In genomic region chrX:103026256-103027028, GRCm38 (mm10) we compare ENCODE assay signal across 8 mouse cellular contexts.
DNase-seq lines count a peak whose midpoint lies in the region; ATAC-seq and TF ChIP-seq lines count a peak whose summit lies in the region.

No protein-coding gene starts in this region.

- peak overlapping the region; percentile 60; the same call in 1 of the 2 replicates for H3K9ac ChIP-seq in heart, embryonic 12.5 days

- peak overlapping the region; percentile 64; the same call in 1 of the 2 replicates for H3K27ac ChIP-seq in heart, embryonic 12.5 days (ENCODE audit: poor library complexity, severe bottlenecking)

- H3K4me2 ChIP-seq in heart, embryonic 12.5 days: peak overlapping the region; percentile 59

- H3K27me3 ChIP-seq in E14TG2a.4 (ENCODE audit: insufficient read depth, low read length): peaks cover 8% of the 10 kb centered on the region; the same call in 1 of the 2 replicates
- H3K27me3 ChIP-seq in heart, embryonic 12.5 days (replicated peaks): 0 out of 2 replicates have a peak, but pooled peaks cover 7% of the 10 kb centered on the region

- TF ChIP-seq CTCF in E14TG2a.4 (conservative IDR thresholded peaks at IDR 0.05; ENCODE audit: low read length): no peak

- no peaks in the 10 kb centered on the region for H3K36me3 ChIP-seq in E14TG2a.4 (ENCODE audit: insufficient read depth, low read length)
- no peaks in the 10 kb centered on the region for H3K36me3 ChIP-seq in heart, embryonic 12.5 days

- peak overlapping the region; percentile 45; the same call in 1 of the 2 replicates for H3K4me3 ChIP-seq in E14TG2a.4 (replicated peaks; ENCODE audit: low read length)
- H3K4me3 ChIP-seq in heart, embryonic 12.5 days: peak overlapping the region; percentile 47

- peak; percentile 25; the same call in 1 of the 2 replicates for ATAC-seq in heart, embryonic 12.5 days (ENCODE audit: insufficient number of reproducible peaks, low FRiP score)

- no peaks in the 10 kb centered on the region for H3K4me1 ChIP-seq in E14TG2a.4 (replicated peaks; ENCODE audit: low read depth, low read length)
- H3K4me1 ChIP-seq in heart, embryonic 12.5 days (replicated peaks): no peaks in the 10 kb centered on the region

- 10% methylated on average over 22 of the region's 22 CpGs for WGBS in heart, embryonic 12.5 days

- no peaks in the 10 kb centered on the region for H3K9me3 ChIP-seq in E14TG2a.4 (ENCODE audit: low read length)
- H3K9me3 ChIP-seq in heart, embryonic 12.5 days (replicated peaks): no peaks in the 10 kb centered on the region

- DNase-seq in brain, adult 2 months (ENCODE audit: low read depth, low spot score): peak; percentile 2
- peak; percentile 36 for DNase-seq in kidney, postnatal 14 days
- peak; percentile 7 to 26 for DNase-seq in lung, postnatal 4 days
- DNase-seq in testis, postnatal 10 days (ENCODE audit: low spot score): peak; percentile 55
- no peak for DNase-seq in layer of hippocampus, postnatal 25 days (ENCODE audit: extremely low spot score in 1 of 2, low spot score in 1 of 2)
- DNase-seq in layer of hippocampus, adult 11-12 months (ENCODE audit: low spot score): no peak

Comparison
In these comparisons a context has a peak if more than half of its experiments do, and no peak if none do; other contexts are left out.
1. DNase-seq: peak in brain, adult 2 months (single experiment), kidney, postnatal 14 days (single experiment), lung, postnatal 4 days (2 of 2) and testis, postnatal 10 days (single experiment); none in layer of hippocampus, postnatal 25 days (0 of 2) and layer of hippocampus, adult 11-12 months (single experiment).